Mouse (Mus musculus) hindbrain, embryonic 11.5 days (tissue): ENCODE results near the gene Ttc33. TPM values are rescaled to one million over a fixed set of nuclear protein-coding genes. Genes with fewer than 3 reads are reported as not detected.
A peak's percentile ranks its signal among the peaks of the same experiment; 100 is the strongest.

Experiments used
- ATAC-seq: fragments of 200-750 bp; cut with Nextera tagmentation; 2 replicates; pipeline ENCODE4 v1.8.0; 2017; ENCODE audit warnings: mild to moderate bottlenecking, moderate TSS enrichment, moderate library complexity; ENCODE audit not compliant: low FRiP score
- DNase-seq: peaks from one replicate; pipeline ENCODE4 v3.0.0-alpha.2; 2015; ENCODE audit warnings: low spot score
- H3K27ac ChIP-seq: fragments of 300-500 bp; sonication (generic); 2 replicates; pipeline ENCODE4 v1.5.1; 2014; ENCODE audit warnings: mild to moderate bottlenecking, low read depth, low read length
- H3K27me3 ChIP-seq: fragments of 300-500 bp; sonication (generic); 2 replicates; pipeline ENCODE4 v1.6.1; 2014; ENCODE audit warnings: mild to moderate bottlenecking, low read length, moderate library complexity, mixed read lengths; ENCODE audit not compliant: control insufficient read depth, insufficient read depth
- H3K36me3 ChIP-seq: fragments of 300-500 bp; sonication (generic); 2 replicates; pipeline ENCODE4 v1.6.1; 2014; ENCODE audit warnings: mild to moderate bottlenecking, low read length, moderate library complexity, mixed read lengths; ENCODE audit not compliant: control insufficient read depth, insufficient read depth
- H3K4me1 ChIP-seq: fragments of 300-500 bp; sonication (generic); replicated peaks from 2 replicates; pipeline ENCODE4 v1.6.1; 2014; ENCODE audit warnings: low read length, mixed read lengths; ENCODE audit not compliant: control insufficient read depth, insufficient read depth
- H3K4me2 ChIP-seq: fragments of 300-500 bp; sonication (generic); replicated peaks from 2 replicates; pipeline ENCODE4 v1.6.1; 2014; ENCODE audit warnings: mild to moderate bottlenecking, low read depth, low read length
- H3K4me3 ChIP-seq: fragments of 300-500 bp; sonication (generic); 2 replicates; pipeline ENCODE4 v1.5.1; 2014; ENCODE audit warnings: low read depth, low read length
- H3K9ac ChIP-seq: fragments of 300-500 bp; sonication (generic); 2 replicates; pipeline ENCODE4 v1.6.1; 2014; ENCODE audit warnings: low read depth, low read length
- H3K9me3 ChIP-seq: fragments of 300-500 bp; sonication (generic); 2 replicates; pipeline ENCODE4 v1.6.1; 2016; ENCODE audit warnings: low read length; ENCODE audit not compliant: control insufficient read depth
- WGBS: fragments of 180-500 bp; shearing (Covaris S2); extraction: QIAGEN DNeasy Blood & Tissue Kit; methylation state at CpG from one replicate; pipeline ENCODE4 v1.1.7; 2014; 5-methylcytosine and 5-hydroxymethylcytosine counted together
- polyA plus RNA-seq: library from polyadenylated mRNA; unstranded; fragments of >200 nt; fragmentation: Nextera tagmentation; extraction: Ambion mirVana; gene quantifications from 2 replicates; pipeline ENCODE4 v1.2.1, GENCODE M21; 2014

The Ttc33 gene
- polyA plus RNA-seq, 1 experiment from 2014 or later, result 50.6 TPM

DNA sequence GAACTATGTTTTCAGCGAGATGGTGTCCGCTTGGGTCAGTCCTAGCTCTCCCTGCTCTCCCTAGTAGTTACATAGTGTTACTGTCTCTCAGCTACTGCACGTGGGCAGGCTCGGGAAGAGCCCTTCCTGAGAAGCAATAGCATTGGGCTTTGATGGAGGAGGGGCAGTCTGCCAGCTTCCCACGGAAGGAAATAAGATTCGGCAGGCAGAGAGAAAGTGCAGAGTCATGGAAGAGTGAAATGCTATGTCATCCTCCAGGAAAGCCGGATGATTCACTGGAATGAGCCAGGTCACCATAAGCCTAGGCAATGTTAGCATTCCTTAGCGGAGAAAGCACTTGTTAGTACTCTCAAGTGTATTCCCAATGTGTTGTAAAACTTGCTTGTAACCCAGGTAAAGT, 50.2 kb downstream of the Ttc33 start:
- Histone ChIP-seq H3K9ac (no peak overlapping the region), H3K4me2 (no peak overlapping the region), H3K36me3 (no peaks in the 10 kb centered on the region), H3K4me1 (no peaks in the 10 kb centered on the region), H3K4me3 (no peak overlapping the region), H3K27ac (no peak overlapping the region), H3K27me3 (no peaks in the 10 kb centered on the region), H3K9me3 (no peaks in the 10 kb centered on the region)
- ATAC-seq (no peak), DNase-seq (no peak)
- 53% methylated on average over 8 of the region's 8 CpGs for WGBS

DNA sequence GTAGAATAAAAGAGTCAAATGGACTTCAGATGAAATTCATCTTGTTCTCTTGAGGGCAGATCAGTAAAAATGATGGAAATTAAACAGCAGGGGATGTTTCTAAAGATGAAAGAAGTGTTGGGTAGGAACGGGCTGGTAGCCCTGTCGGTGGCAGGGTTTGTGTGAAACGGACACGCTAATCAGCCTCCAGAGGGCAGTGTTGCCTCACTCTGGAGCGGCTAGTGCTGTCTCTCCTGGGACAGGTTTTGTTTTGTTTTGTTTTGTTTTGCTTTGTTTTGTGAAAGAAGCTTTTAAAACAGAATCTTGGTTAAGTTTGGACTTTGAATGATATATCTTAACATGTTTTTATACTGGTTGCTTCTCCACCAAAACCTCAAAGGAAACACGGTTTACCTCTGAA, 51.2 kb downstream of the Ttc33 start:
- no peaks in the 10 kb centered on the region for H3K9me3 ChIP-seq
- H3K4me3 ChIP-seq, result no peak overlapping the region
- peaks cover 3% of the 10 kb centered on the region; the same call in 1 of the 2 replicates for H3K27me3 ChIP-seq
- no peak overlapping the region for H3K4me2 ChIP-seq
- no peak overlapping the region for H3K9ac ChIP-seq
- ATAC-seq (peak; percentile 85), DNase-seq (peak; percentile 83)
- no peak overlapping the region for H3K27ac ChIP-seq
- 16% methylated on average over 6 of the region's 6 CpGs for WGBS
- H3K36me3 ChIP-seq, result no peaks in the 10 kb centered on the region
- H3K4me1 ChIP-seq, result no peaks in the 10 kb centered on the region

DNA sequence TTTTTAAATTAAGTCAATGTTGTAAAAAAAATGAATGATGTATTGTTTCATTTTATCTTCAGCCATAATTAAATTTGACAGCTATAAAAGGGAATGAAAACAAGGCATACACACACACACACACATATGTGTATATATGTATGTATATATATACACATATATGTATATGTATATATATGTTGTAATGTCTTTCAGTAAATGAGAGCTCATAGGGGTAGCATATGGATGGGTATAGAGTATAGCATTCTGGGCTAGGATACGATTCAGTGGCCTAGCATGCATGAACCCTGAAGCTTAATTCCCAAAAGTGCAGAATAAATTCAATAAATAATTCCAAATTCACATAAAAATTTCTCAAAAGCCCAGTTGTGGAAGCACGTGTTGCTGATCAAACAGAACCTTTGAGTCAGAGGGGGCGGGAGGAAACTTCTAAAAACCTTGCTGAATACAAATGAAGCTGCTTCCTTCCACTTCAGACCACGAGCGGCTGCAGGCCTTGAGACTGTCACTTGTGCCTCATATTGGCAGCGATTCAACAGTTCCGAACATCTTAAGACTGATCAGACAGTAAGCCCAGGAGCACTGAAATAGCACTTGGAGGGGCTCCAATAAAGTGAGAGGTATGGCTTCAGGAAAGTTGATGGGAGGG, 51.8 kb downstream of the Ttc33 start:
- Histone ChIP-seq H3K4me1 (peaks cover 2% of the 10 kb centered on the region; the same call in 1 of the 2 replicates), H3K9ac (no peak overlapping the region), H3K9me3 (no peaks in the 10 kb centered on the region), H3K4me3 (no peak overlapping the region), H3K36me3 (no peaks in the 10 kb centered on the region), H3K4me2 (no peak overlapping the region), H3K27ac (no peak overlapping the region), H3K27me3 (peaks cover 9% of the 10 kb centered on the region)
- DNase-seq, result no peak
- WGBS, result 78% methylated on average over 7 of the region's 7 CpGs
- ATAC-seq, result 0 out of 2 replicates have a peak, but pooled peaks have one; percentile 56

DNA sequence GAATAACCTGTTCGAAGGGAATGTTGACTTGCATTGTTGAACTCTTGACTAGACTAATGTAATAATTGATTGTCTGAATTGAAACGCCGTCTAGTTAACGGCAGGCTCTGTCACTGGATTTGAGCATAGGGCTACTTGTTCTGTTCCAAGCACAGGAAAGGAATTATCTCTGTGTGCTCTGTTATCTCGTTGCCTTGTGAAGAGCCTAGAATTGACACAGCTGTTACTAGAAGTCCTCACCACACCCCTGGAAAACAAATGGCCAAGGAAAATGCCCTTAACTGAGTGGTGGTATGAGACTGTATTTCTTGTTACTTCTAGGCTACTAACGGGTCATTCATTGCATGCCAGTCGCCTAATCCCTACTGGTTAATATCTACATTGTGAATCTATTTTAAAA, 52.7 kb downstream of the Ttc33 start:
- Histone ChIP-seq H3K27ac (no peak overlapping the region), H3K4me2 (no peak overlapping the region), H3K9me3 (no peaks in the 10 kb centered on the region), H3K27me3 (peaks cover 18% of the 10 kb centered on the region), H3K4me1 (peaks cover 7% of the 10 kb centered on the region), H3K4me3 (no peak overlapping the region), H3K36me3 (no peaks in the 10 kb centered on the region), H3K9ac (no peak overlapping the region)
- DNase-seq (no peak), ATAC-seq (no peak)
- WGBS, result 82% methylated on average over 7 of the region's 7 CpGs

DNA sequence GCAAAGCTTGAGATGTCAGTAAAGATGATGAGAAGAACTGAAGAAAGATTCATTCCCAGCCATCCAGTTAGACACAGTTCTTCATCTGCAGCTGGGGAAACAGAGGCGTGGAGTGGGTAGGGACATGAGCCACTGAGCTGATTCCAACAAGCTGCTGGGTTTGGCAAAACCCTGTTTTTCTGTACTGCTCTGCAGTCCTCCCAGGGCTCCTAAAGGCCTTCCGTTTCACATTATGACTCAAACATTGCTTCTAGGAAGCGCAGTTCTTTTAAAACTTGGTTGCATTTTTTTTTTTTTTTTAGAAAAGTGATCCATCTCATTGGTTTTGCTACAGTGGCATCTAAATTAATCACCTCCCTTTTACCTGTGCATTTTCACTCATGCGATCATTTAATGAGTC, 53.2 kb downstream of the Ttc33 start:
- DNase-seq (no peak), ATAC-seq (no peak)
- Histone ChIP-seq H3K4me2 (no peak overlapping the region), H3K9me3 (no peaks in the 10 kb centered on the region), H3K4me3 (no peak overlapping the region), H3K27ac (no peak overlapping the region), H3K27me3 (peaks cover 22% of the 10 kb centered on the region), H3K4me1 (peaks cover 9% of the 10 kb centered on the region), H3K9ac (no peak overlapping the region), H3K36me3 (no peaks in the 10 kb centered on the region)
- 82% methylated on average over 4 of the region's 4 CpGs for WGBS

DNA sequence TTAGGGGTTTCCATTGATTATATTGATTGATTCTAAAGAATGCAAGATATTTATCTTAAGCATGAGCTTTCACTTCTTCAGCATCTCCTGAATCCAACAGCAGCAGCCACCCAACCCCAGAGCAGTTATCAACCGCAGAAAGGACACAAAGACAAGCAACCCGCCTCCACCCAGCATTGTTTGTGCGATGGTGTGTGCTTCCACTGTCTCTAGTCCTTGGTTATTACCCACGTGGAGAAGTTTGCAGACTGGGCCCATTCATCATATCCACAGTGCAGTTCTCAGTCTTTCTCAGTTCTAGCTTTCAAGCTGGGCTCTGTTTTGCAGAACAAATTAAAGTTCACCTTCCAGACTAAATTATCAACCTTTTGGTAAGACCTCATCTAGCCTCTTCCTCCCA, 54.0 kb downstream of the Ttc33 start:
- WGBS, result 63% methylated on average over 4 of the region's 4 CpGs
- Histone ChIP-seq H3K27me3 (peaks cover 27% of the 10 kb centered on the region), H3K4me2 (no peak overlapping the region), H3K9ac (no peak overlapping the region), H3K27ac (no peak overlapping the region), H3K9me3 (no peaks in the 10 kb centered on the region), H3K4me1 (peaks cover 9% of the 10 kb centered on the region), H3K36me3 (no peaks in the 10 kb centered on the region), H3K4me3 (no peak overlapping the region)
- ATAC-seq (no peak), DNase-seq (no peak)

DNA sequence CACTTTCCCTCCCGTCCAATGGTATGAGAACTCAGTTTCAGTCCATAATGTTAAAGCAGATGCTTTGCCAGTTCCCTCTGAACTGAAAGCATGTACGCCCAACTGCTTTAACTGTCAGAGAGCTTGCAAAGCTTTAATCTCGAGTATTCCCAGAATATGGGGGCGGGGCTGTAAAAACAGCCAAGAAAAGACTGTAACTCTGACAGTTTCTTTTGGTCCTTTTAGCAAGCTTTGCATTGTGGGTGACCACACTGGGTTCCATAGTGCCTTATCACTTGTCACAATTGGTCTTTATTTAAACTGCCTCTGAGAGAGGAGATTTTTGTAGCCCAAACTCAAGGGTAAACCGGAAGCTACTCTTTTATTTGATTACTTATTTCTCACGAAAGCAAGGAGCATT, 54.6 kb downstream of the Ttc33 start:
- no peaks in the 10 kb centered on the region for H3K36me3 ChIP-seq
- no peak overlapping the region for H3K4me3 ChIP-seq
- ATAC-seq (no peak), DNase-seq (no peak)
- H3K27ac ChIP-seq, result no peak overlapping the region
- peaks cover 32% of the 10 kb centered on the region for H3K27me3 ChIP-seq
- no peak overlapping the region for H3K9ac ChIP-seq
- no peak overlapping the region for H3K4me2 ChIP-seq
- 76% methylated on average over 6 of the region's 6 CpGs for WGBS
- no peaks in the 10 kb centered on the region for H3K9me3 ChIP-seq
- peaks cover 9% of the 10 kb centered on the region for H3K4me1 ChIP-seq

DNA sequence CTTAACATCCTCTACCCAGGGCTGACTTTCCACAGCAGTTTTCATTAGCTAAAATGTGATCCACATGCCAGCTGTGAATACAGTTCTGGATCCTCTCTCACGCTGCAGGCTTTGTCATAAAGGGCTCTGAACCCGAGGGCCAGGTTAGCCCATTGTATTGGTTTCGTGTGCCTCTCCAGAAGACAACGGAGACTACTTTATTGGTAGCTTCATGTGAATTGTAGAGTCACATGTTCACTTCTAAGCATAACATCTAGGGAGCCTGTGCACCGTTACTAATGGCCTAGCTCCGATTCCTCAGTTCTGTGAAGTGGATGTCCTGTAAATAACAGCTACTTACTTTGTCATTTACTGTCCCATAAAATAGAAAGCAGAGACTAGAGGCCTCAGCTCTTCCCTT, 55.0 kb downstream of the Ttc33 start:
- peaks cover 9% of the 10 kb centered on the region for H3K4me1 ChIP-seq
- H3K4me2 ChIP-seq, result no peak overlapping the region
- H3K4me3 ChIP-seq, result no peak overlapping the region
- DNase-seq, result no peak
- WGBS, result 88% methylated on average over 6 of the region's 6 CpGs
- H3K27ac ChIP-seq, result no peak overlapping the region
- no peaks in the 10 kb centered on the region for H3K9me3 ChIP-seq
- H3K9ac ChIP-seq, result no peak overlapping the region
- H3K36me3 ChIP-seq, result no peaks in the 10 kb centered on the region
- ATAC-seq, result no peak
- H3K27me3 ChIP-seq, result peaks cover 33% of the 10 kb centered on the region
